Mouse (Mus musculus) neural tube, embryonic 14.5 days (tissue): ENCODE data around the gene Prkaa1. TPM values are rescaled to one million over a fixed set of nuclear protein-coding genes. Genes with fewer than 3 reads are reported as not detected.

ENCODE experiments used
- ATAC-seq: fragments of 200-750 bp; cut with Nextera tagmentation; 2 replicates; pipeline ENCODE4 v1.8.0; 2017; ENCODE audit warnings: low read depth, mild to moderate bottlenecking, moderate TSS enrichment, moderate library complexity
- H3K27ac ChIP-seq: fragments of 300-500 bp; sonication (generic); 2 replicates; pipeline ENCODE4 v1.5.1; 2014; ENCODE audit warnings: low read depth, mild to moderate bottlenecking, control low read depth, low read length, moderate library complexity, mixed read lengths
- H3K27me3 ChIP-seq: fragments of 300-500 bp; sonication (generic); 2 replicates; pipeline ENCODE4 v1.6.1; 2014; ENCODE audit warnings: low read length; ENCODE audit not compliant: control insufficient read depth, insufficient read depth
- H3K36me3 ChIP-seq: fragments of 300-500 bp; sonication (generic); 2 replicates; pipeline ENCODE4 v1.6.1; 2014; ENCODE audit warnings: low read length, mixed read lengths; ENCODE audit not compliant: control insufficient read depth, insufficient read depth
- H3K4me1 ChIP-seq: fragments of 300-500 bp; sonication (generic); 2 replicates; pipeline ENCODE4 v1.6.1; 2014; ENCODE audit warnings: low read length; ENCODE audit not compliant: control insufficient read depth, insufficient read depth
- H3K4me2 ChIP-seq: fragments of 300-500 bp; sonication (generic); 2 replicates; pipeline ENCODE4 v1.6.1; 2014; ENCODE audit warnings: mild to moderate bottlenecking, low read depth, low read length, control low read depth
- H3K4me3 ChIP-seq: fragments of 300-500 bp; sonication (generic); 2 replicates; pipeline ENCODE4 v1.5.1; 2014; ENCODE audit warnings: low read depth, low read length, control low read depth, mixed read lengths
- H3K9ac ChIP-seq: fragments of 300-500 bp; sonication (generic); replicated peaks from 2 replicates; pipeline ENCODE4 v1.6.1; 2014; ENCODE audit warnings: low read depth, mild to moderate bottlenecking, control low read depth, low read length, mixed read lengths
- H3K9me3 ChIP-seq: fragments of 300-500 bp; sonication (generic); 2 replicates; pipeline ENCODE4 v1.6.1; 2016; ENCODE audit warnings: low read length; ENCODE audit not compliant: control insufficient read depth
- WGBS: fragments of 180-500 bp; shearing (Covaris S2); extraction: QIAGEN DNeasy Blood & Tissue Kit; methylation state at CpG from one replicate; pipeline ENCODE4 v1.1.7; 2014; 5-methylcytosine and 5-hydroxymethylcytosine counted together
- polyA plus RNA-seq: library from polyadenylated mRNA; unstranded; fragments of >200 nt; fragmentation: Nextera tagmentation; extraction: Ambion mirVana; gene quantifications from 2 replicates; pipeline ENCODE4 v1.2.1, GENCODE M21; 2014

Prkaa1 gene
- polyA plus RNA-seq, 1 experiment from 2014 or later: 21.1 TPM

- no peak overlapping the region for H3K4me3 ChIP-seq
- H3K27me3 ChIP-seq: no peaks in the 10 kb centered on the region
- H3K27ac ChIP-seq: no peak overlapping the region
- H3K36me3 ChIP-seq: no peaks in the 10 kb centered on the region
- no peak for ATAC-seq
- peaks cover 9% of the 10 kb centered on the region for H3K4me1 ChIP-seq
- H3K9me3 ChIP-seq: no peaks in the 10 kb centered on the region
- no peak overlapping the region for H3K4me2 ChIP-seq
- H3K9ac ChIP-seq: no peak overlapping the region
- WGBS: 30% methylated on average over 4 of the region's 4 CpGs
Observed at GRCm38 (mm10) chr15:5149187-5149586, 5.5 kb downstream of the Prkaa1 start.

GRCm38 (mm10) chr15:5152171-5152570, 8.5 kb downstream of the Prkaa1 start:
- H3K9me3 ChIP-seq: no peaks in the 10 kb centered on the region
- no peaks in the 10 kb centered on the region; the same call in 1 of the 2 replicates for H3K4me1 ChIP-seq
- H3K27me3 ChIP-seq: no peaks in the 10 kb centered on the region
- ATAC-seq: no peak
- H3K4me3 ChIP-seq: no peak overlapping the region
- no peak overlapping the region for H3K9ac ChIP-seq
- no peaks in the 10 kb centered on the region for H3K36me3 ChIP-seq
- 94% methylated on average over 6 of the region's 6 CpGs for WGBS
- H3K27ac ChIP-seq: no peak overlapping the region
- no peak overlapping the region for H3K4me2 ChIP-seq

DNA sequence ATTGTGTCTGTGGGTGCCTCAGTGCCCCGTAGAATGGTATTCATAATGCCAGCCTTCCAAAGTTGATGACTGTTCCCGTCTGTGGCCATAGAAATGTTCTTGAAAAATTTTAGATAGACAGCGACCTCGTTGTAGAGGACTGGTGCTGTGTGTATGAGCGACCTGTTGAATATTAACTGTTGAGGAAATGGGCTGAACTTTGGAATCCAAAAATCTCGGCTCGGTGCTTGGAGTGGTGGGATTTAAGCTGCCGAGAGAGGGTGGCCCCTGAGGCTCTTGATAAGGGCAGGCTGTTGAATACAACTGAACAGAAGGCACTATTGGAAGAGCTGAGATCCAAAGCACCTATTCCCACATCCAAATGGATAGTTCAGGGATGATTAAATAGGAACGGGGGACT, 11.0 kb downstream of the Prkaa1 start:
- Histone ChIP-seq H3K4me1 (no peaks in the 10 kb centered on the region), H3K9me3 (no peaks in the 10 kb centered on the region), H3K4me3 (no peak overlapping the region), H3K36me3 (no peaks in the 10 kb centered on the region), H3K9ac (no peak overlapping the region), H3K27ac (no peak overlapping the region), H3K4me2 (no peak overlapping the region), H3K27me3 (no peaks in the 10 kb centered on the region)
- no peak for ATAC-seq
- 91% methylated on average over 9 of the region's 9 CpGs for WGBS

DNA sequence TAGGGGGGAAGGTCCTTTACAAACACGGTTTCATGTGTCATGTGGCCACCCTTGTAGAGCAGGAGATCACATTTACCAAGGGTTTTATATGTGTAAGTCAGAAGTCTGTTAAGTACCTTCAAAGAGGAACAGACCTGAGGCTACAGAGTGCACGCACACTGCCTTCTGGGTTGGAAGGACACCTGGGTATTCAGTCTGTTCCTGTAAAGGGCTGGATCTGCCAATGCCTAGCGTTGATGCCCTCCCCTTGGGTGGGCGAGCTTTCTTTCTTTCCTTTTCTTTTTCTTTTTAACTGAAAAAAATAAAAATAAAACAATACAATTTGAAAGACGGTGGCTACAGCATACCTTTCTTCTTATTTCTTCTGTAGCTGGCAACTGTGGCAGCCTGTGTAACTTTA, 11.4 kb downstream of the Prkaa1 start:
- Histone ChIP-seq H3K4me2 (no peak overlapping the region), H3K4me3 (no peak overlapping the region), H3K36me3 (no peaks in the 10 kb centered on the region), H3K27ac (no peak overlapping the region), H3K4me1 (no peaks in the 10 kb centered on the region), H3K9me3 (no peaks in the 10 kb centered on the region), H3K9ac (no peak overlapping the region), H3K27me3 (no peaks in the 10 kb centered on the region)
- WGBS: 56% methylated on average over 5 of the region's 5 CpGs
- no peak for ATAC-seq

DNA sequence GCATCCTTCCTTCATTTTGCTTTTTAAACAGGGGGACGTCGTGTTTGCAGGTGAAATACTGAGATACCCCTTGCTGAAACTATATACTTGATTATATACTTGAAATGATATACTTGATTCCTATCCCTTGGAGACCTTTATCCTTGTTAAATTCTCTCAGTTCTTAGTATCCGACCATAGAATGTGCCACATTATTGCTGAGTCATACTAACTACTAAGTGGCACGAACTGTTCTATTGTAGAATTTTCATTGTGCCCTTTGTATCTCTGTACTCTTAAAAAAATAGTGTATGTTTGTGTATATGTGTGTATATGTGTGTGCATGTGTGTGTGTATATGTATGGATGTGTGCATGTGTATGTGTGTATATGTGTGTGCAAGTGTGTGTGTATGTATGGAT, 12.7 kb downstream of the Prkaa1 start:
- H3K27me3 ChIP-seq: no peaks in the 10 kb centered on the region
- no peak overlapping the region for H3K4me3 ChIP-seq
- no peak for ATAC-seq
- H3K4me1 ChIP-seq: no peaks in the 10 kb centered on the region
- H3K9ac ChIP-seq: no peak overlapping the region
- 91% methylated on average over 4 of the region's 4 CpGs for WGBS
- H3K36me3 ChIP-seq: no peaks in the 10 kb centered on the region
- no peak overlapping the region for H3K27ac ChIP-seq
- H3K9me3 ChIP-seq: no peaks in the 10 kb centered on the region
- no peak overlapping the region for H3K4me2 ChIP-seq

DNA sequence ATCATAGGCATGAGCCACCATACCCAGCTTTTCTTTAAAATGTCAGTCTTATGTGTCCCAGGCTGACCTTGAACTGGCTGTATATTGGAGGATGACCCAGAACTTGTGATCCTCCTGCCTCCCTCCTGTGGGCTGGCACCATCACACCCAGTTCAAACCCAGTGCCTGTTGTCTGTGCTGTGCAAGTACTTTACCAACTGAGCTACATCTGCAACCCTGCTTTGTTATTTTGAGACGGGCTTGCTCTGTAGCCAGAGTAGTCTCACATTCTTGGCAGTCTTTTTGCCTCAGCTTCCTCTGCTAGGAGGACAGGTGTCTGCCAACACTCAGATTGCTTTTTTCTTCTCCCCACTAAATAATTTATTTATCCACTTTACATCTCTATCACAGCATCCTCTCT, 13.7 kb downstream of the Prkaa1 start:
- Histone ChIP-seq H3K27ac (no peak overlapping the region), H3K4me1 (no peaks in the 10 kb centered on the region), H3K4me2 (no peak overlapping the region), H3K4me3 (no peak overlapping the region), H3K9ac (no peak overlapping the region), H3K27me3 (no peaks in the 10 kb centered on the region), H3K9me3 (no peaks in the 10 kb centered on the region), H3K36me3 (no peaks in the 10 kb centered on the region)
- WGBS: 83% methylated on average over 1 of the region's 1 CpGs
- no peak for ATAC-seq

DNA sequence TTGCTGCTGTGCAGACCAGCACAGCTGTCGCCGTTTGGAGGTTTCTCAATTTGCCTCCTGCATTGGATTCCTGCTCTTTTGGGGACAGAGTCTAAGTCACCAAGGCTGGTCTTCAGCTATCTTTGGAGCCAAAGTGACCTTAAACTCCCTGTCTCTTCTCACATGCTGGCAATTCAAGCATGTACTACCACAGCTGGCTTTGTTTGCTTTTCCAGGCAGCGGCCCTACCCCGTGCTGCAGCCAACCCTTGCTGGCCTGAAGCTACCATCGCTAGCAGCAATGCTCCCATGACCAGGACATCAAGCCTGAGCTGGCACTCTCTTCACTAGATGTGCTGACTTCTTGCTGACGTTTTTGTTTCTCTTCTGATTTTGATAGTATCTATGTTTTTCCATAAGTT, 15.2 kb downstream of the Prkaa1 start:
- H3K4me1 ChIP-seq: no peaks in the 10 kb centered on the region
- H3K36me3 ChIP-seq: peaks cover 4% of the 10 kb centered on the region; the same call in 1 of the 2 replicates
- H3K27me3 ChIP-seq: no peaks in the 10 kb centered on the region
- H3K9ac ChIP-seq: no peak overlapping the region
- H3K4me3 ChIP-seq: no peak overlapping the region
- 83% methylated on average over 6 of the region's 6 CpGs for WGBS
- H3K9me3 ChIP-seq: no peaks in the 10 kb centered on the region
- H3K4me2 ChIP-seq: no peak overlapping the region
- H3K27ac ChIP-seq: no peak overlapping the region
- ATAC-seq: no peak

- no peak overlapping the region for H3K4me3 ChIP-seq
- H3K9me3 ChIP-seq: no peaks in the 10 kb centered on the region
- H3K4me2 ChIP-seq: no peak overlapping the region
- 86% methylated on average over 12 of the region's 12 CpGs for WGBS
- H3K4me1 ChIP-seq: no peaks in the 10 kb centered on the region
- H3K36me3 ChIP-seq: peaks cover 16% of the 10 kb centered on the region
- H3K9ac ChIP-seq: no peak overlapping the region
- H3K27ac ChIP-seq: no peak overlapping the region
- no peaks in the 10 kb centered on the region for H3K27me3 ChIP-seq
- no peak for ATAC-seq
Observed at GRCm38 (mm10) chr15:5165121-5165773, 21.6 kb downstream of the Prkaa1 start.

DNA sequence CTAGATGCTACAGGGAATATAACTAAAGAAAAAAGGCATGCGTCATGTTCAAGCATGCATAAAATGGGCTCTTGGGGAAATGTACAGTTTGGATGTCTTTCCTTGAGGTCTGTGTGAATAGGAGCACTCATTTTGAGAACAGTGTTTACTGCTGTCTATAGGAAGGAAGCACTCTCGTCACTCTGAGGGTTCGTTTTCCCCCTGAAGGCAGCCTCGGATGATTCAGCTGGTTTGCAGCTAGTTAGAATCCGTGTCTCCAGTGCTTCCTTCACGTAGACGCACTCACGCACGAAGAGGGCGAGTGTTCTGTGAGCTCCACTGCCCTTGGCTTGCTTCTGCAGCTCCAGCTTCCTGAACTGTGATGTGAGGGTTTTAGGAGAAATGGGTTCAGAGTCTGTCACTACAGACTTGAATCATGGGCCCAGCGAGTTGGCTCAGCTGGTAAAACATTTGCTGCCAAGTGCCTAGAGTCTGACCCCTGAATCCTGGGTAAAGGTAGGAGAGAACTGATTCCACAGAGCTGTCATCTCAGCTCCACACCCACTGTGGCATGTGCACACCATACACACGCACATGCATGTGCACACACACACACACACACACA, 29.7 kb downstream of the Prkaa1 start:
- Histone ChIP-seq H3K4me2 (no peak overlapping the region), H3K9ac (no peak overlapping the region), H3K27me3 (no peaks in the 10 kb centered on the region), H3K4me1 (no peaks in the 10 kb centered on the region), H3K4me3 (no peak overlapping the region), H3K9me3 (no peaks in the 10 kb centered on the region), H3K27ac (no peak overlapping the region), H3K36me3 (peaks cover 35% of the 10 kb centered on the region)
- no peak for ATAC-seq
- WGBS: 92% methylated on average over 12 of the region's 12 CpGs
